Mouse (Mus musculus) forebrain, embryonic 16.5 days (tissue): ENCODE measurements around the gene Skap2. TPM values are rescaled to one million over a fixed set of nuclear protein-coding genes. Genes with fewer than 3 reads are reported as not detected.

ENCODE experiments used
- ATAC-seq: fragments of 200-750 bp; cut with Nextera tagmentation; 2 replicates; pipeline ENCODE4 v1.8.0; 2017; ENCODE audit warnings: mild to moderate bottlenecking, moderate library complexity
- H3K27ac ChIP-seq: fragments of 300-500 bp; sonication (generic); 2 replicates; pipeline ENCODE4 v1.5.1; 2014; ENCODE audit warnings: low read length, control low read depth
- H3K27me3 ChIP-seq: fragments of 300-500 bp; sonication (generic); replicated peaks from 2 replicates; pipeline ENCODE4 v1.6.1; 2014; ENCODE audit warnings: low read length; ENCODE audit not compliant: control insufficient read depth, insufficient read depth
- H3K36me3 ChIP-seq: fragments of 300-500 bp; sonication (generic); 2 replicates; pipeline ENCODE4 v1.6.1; 2014; ENCODE audit not compliant: control insufficient read depth, insufficient read depth
- H3K4me1 ChIP-seq: fragments of 300-500 bp; sonication (generic); replicated peaks from 2 replicates; pipeline ENCODE4 v1.6.1; 2014; ENCODE audit warnings: low read length; ENCODE audit not compliant: control insufficient read depth, insufficient read depth
- H3K4me2 ChIP-seq: fragments of 300-500 bp; sonication (generic); 2 replicates; pipeline ENCODE4 v1.6.1; 2014; ENCODE audit warnings: mild to moderate bottlenecking, low read length, control low read depth
- H3K4me3 ChIP-seq: fragments of 300-500 bp; sonication (generic); replicated peaks from 2 replicates; pipeline ENCODE4 v1.5.1; 2014; ENCODE audit warnings: mild to moderate bottlenecking, low read length, control low read depth
- H3K9ac ChIP-seq: fragments of 300-500 bp; sonication (generic); replicated peaks from 2 replicates; pipeline ENCODE4 v1.6.1; 2014; ENCODE audit warnings: low read depth, low read length, control low read depth
- H3K9me3 ChIP-seq: fragments of 300-500 bp; sonication (generic); 2 replicates; pipeline ENCODE4 v1.6.1; 2016; ENCODE audit warnings: low read length; ENCODE audit not compliant: control insufficient read depth
- WGBS: fragments of 180-500 bp; shearing (Covaris S2); extraction: QIAGEN DNeasy Blood & Tissue Kit; methylation state at CpG from one replicate; pipeline ENCODE4 v1.1.7; 2014; 5-methylcytosine and 5-hydroxymethylcytosine counted together
- polyA plus RNA-seq: library from polyadenylated mRNA; unstranded; fragments of >200 nt; fragmentation: Nextera tagmentation; extraction: Ambion mirVana; gene quantifications from 2 replicates; pipeline ENCODE4 v1.2.1, GENCODE M21; 2015

The Skap2 gene
- polyA plus RNA-seq, 1 experiment from 2014 or later: 5.5 TPM

DNA sequence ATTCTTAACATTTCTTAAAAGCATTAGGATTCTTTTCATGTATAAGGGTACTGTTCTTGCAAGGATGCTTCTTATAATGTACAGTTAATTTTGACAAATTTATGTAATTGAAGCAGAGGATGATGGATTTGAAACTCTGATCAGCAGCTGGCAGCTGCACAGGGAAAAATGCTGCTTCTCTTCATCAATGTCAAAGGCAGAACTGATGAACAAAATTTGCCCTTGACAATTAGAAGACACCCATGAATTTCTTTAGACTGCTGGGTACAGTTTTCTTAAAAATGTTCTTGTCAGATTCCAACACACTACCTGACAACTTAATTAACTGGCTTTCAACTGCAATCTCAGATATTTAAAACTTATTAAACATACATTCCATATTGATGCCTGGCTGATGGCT lies 103.9 kb downstream of the Skap2 start:
- H3K27ac ChIP-seq: no peak overlapping the region
- no peak overlapping the region for H3K4me3 ChIP-seq
- no peaks in the 10 kb centered on the region for H3K9me3 ChIP-seq
- H3K9ac ChIP-seq: no peak overlapping the region
- no peak overlapping the region for H3K4me2 ChIP-seq
- no peaks in the 10 kb centered on the region for H3K27me3 ChIP-seq
- H3K36me3 ChIP-seq: no peaks in the 10 kb centered on the region
- H3K4me1 ChIP-seq: no peaks in the 10 kb centered on the region
- peak; percentile 45 for ATAC-seq

GRCm38 (mm10) chr6:51905659-51906058 lies 106.7 kb downstream of the Skap2 start:
- ATAC-seq: no peak
- no peaks in the 10 kb centered on the region for H3K4me1 ChIP-seq

GRCm38 (mm10) chr6:51901544-51901943 lies 110.8 kb downstream of the Skap2 start:
- no peak for ATAC-seq
- H3K36me3 ChIP-seq: no peaks in the 10 kb centered on the region
- no peak overlapping the region for H3K4me2 ChIP-seq
- WGBS: 79% methylated on average over 1 of the region's 1 CpGs
- no peak overlapping the region for H3K4me3 ChIP-seq
- H3K9ac ChIP-seq: no peak overlapping the region
- H3K27ac ChIP-seq: no peak overlapping the region
- H3K9me3 ChIP-seq: no peaks in the 10 kb centered on the region
- no peaks in the 10 kb centered on the region for H3K27me3 ChIP-seq
- no peaks in the 10 kb centered on the region for H3K4me1 ChIP-seq

More at GRCm38 (mm10) chr6:51905659-51906058, 106.7 kb downstream of the Skap2 start:
- no peaks in the 10 kb centered on the region for H3K27me3 ChIP-seq
- H3K4me3 ChIP-seq: no peak overlapping the region
- H3K4me2 ChIP-seq: no peak overlapping the region
- no peaks in the 10 kb centered on the region for H3K9me3 ChIP-seq
- no peak overlapping the region for H3K27ac ChIP-seq
- H3K36me3 ChIP-seq: no peaks in the 10 kb centered on the region
- no peak overlapping the region for H3K9ac ChIP-seq
- 69% methylated on average over 4 of the region's 4 CpGs for WGBS

GRCm38 (mm10) chr6:51898318-51898994 lies 113.9 kb downstream of the Skap2 start:
- H3K9me3 ChIP-seq: no peaks in the 10 kb centered on the region
- no peak overlapping the region for H3K27ac ChIP-seq
- WGBS: 70% methylated on average over 8 of the region's 8 CpGs
- H3K4me1 ChIP-seq: no peaks in the 10 kb centered on the region
- H3K9ac ChIP-seq: no peak overlapping the region
- ATAC-seq: no peak
- no peak overlapping the region for H3K4me3 ChIP-seq
- H3K36me3 ChIP-seq: no peaks in the 10 kb centered on the region
- no peak overlapping the region for H3K4me2 ChIP-seq
- no peaks in the 10 kb centered on the region for H3K27me3 ChIP-seq

- WGBS: 87% methylated on average over 3 of the region's 3 CpGs
- Histone ChIP-seq H3K4me1 (no peaks in the 10 kb centered on the region), H3K9ac (no peak overlapping the region), H3K27ac (no peak overlapping the region), H3K4me2 (no peak overlapping the region), H3K9me3 (no peaks in the 10 kb centered on the region), H3K36me3 (no peaks in the 10 kb centered on the region), H3K27me3 (no peaks in the 10 kb centered on the region), H3K4me3 (no peak overlapping the region)
- no peak for ATAC-seq
Measured at GRCm38 (mm10) chr6:51895753-51896152, 116.6 kb downstream of the Skap2 start.

DNA sequence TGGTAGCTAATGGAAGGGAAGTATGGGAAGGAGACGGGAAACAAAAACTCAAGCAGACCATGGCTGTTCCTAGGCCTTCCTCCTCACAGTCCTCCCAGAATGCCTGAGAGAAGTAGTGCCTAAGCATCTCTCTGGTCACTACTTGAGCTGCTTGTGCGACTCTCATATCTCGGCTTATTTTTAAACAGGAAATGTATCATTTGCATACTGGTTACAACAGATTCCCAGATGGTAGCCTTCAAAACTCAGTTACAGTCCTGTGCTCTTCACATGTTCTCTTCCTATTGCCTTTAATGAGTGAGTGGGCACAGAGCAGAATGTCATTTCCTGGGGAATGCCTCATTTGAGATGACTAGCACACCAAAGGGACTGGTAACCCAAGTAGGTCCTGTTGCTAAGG lies 117.6 kb downstream of the Skap2 start:
- Histone ChIP-seq H3K4me3 (no peak overlapping the region), H3K4me1 (no peaks in the 10 kb centered on the region), H3K9me3 (no peaks in the 10 kb centered on the region), H3K9ac (no peak overlapping the region), H3K4me2 (no peak overlapping the region), H3K27me3 (no peaks in the 10 kb centered on the region), H3K27ac (no peak overlapping the region), H3K36me3 (no peaks in the 10 kb centered on the region)
- no peak for ATAC-seq
- WGBS: 91% methylated on average over 3 of the region's 3 CpGs

- 79% methylated on average over 5 of the region's 5 CpGs for WGBS
- Histone ChIP-seq H3K9ac (no peak overlapping the region), H3K9me3 (no peaks in the 10 kb centered on the region), H3K4me3 (no peak overlapping the region), H3K36me3 (no peaks in the 10 kb centered on the region), H3K27ac (no peak overlapping the region), H3K27me3 (no peaks in the 10 kb centered on the region), H3K4me2 (no peak overlapping the region), H3K4me1 (no peaks in the 10 kb centered on the region)
- no peak for ATAC-seq
Measured at GRCm38 (mm10) chr6:51890356-51890755, 122.0 kb downstream of the Skap2 start.

DNA sequence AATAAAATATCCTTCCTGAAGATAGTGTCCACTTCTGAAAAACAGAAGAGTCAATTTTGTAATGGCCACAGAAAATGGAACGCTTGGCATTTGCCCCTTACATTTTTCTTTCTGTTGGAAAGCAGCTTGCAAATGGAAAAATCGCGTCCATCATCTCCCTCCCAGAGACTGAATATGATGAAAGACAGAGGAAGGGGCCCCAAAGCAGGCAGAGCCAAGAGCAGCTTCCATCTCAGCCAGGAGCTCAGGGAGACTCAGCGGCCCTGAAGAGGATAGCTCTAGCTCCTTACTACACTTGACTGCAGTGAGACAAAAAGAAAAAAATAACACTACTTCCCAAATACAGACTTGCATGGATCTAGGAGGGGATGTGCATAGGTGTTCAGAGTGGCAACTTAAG lies 122.5 kb downstream of the Skap2 start:
- H3K27ac ChIP-seq: no peak overlapping the region
- no peaks in the 10 kb centered on the region for H3K9me3 ChIP-seq
- no peaks in the 10 kb centered on the region for H3K4me1 ChIP-seq
- no peak for ATAC-seq
- no peak overlapping the region for H3K4me2 ChIP-seq
- no peaks in the 10 kb centered on the region for H3K27me3 ChIP-seq
- no peak overlapping the region for H3K4me3 ChIP-seq
- no peak overlapping the region for H3K9ac ChIP-seq
- H3K36me3 ChIP-seq: no peaks in the 10 kb centered on the region
- 80% methylated on average over 4 of the region's 4 CpGs for WGBS

- no peak for ATAC-seq
- H3K36me3 ChIP-seq: no peaks in the 10 kb centered on the region
- H3K4me2 ChIP-seq: no peak overlapping the region
- no peak overlapping the region for H3K9ac ChIP-seq
- no peaks in the 10 kb centered on the region for H3K27me3 ChIP-seq
- WGBS: 35% methylated on average over 3 of the region's 3 CpGs
- H3K27ac ChIP-seq: no peak overlapping the region
- no peak overlapping the region for H3K4me3 ChIP-seq
- no peaks in the 10 kb centered on the region for H3K9me3 ChIP-seq
- peaks cover 11% of the 10 kb centered on the region for H3K4me1 ChIP-seq
Measured at GRCm38 (mm10) chr6:51886902-51887431, 125.4 kb downstream of the Skap2 start.

DNA sequence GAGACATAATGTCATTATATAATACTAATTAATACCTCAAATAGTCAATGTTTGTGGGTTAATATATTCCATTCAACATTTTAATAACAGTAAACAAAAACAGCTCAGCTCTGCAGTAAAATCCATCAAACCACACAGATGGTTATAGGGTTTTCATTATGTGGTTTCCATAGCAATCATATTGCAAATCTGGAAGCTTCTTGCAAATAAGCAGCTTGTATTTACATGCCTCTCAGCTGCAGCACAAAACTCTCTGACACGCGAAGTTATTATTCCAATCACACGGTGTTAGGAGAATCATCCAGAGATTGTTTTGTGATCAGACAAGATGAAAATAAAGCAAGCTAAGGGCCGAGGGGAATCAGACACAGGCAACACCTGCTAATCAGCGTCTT lies 129.5 kb downstream of the Skap2 start:
- Histone ChIP-seq H3K4me2 (peak overlapping the region; percentile 33), H3K27me3 (no peaks in the 10 kb centered on the region), H3K27ac (peak overlapping the region; percentile 81), H3K9me3 (no peaks in the 10 kb centered on the region), H3K4me3 (no peak overlapping the region), H3K36me3 (no peaks in the 10 kb centered on the region), H3K9ac (no peak overlapping the region), H3K4me1 (peaks cover 11% of the 10 kb centered on the region)
- peak; percentile 93 for ATAC-seq
- 34% methylated on average over 5 of the region's 5 CpGs for WGBS
